Comparison of ENCODE assay signal across 13 mouse cellular contexts in genomic region chr4:13096216-13096615, GRCm38 (mm10).
DNase-seq lines count a peak whose midpoint lies in the region; ATAC-seq and TF ChIP-seq lines count a peak whose summit lies in the region.
"Had no signal": no experiment of that assay in that cellular context is flagged by ENCODE, and none has a peak within 500 bp of the region (broad histone marks: within the 10 kb centered on the region; RNA-seq: fewer than 3 reads in every experiment).

No protein-coding gene starts in this region.

- H3K27ac ChIP-seq in intestine, embryonic 14.5 days (ENCODE audit: low read depth): no peak overlapping the region
- no peak overlapping the region for H3K27ac ChIP-seq in intestine, embryonic 16.5 days (ENCODE audit: low read length)
- H3K27ac ChIP-seq in hindbrain, postnatal 0 days: no peak overlapping the region
- H3K27ac ChIP-seq in neural tube, embryonic 11.5 days (ENCODE audit: low read depth, low read length): no peak overlapping the region

- no peaks in the 10 kb centered on the region for H3K27me3 ChIP-seq in intestine, embryonic 14.5 days (replicated peaks; ENCODE audit: control insufficient read depth, insufficient read depth, low read length)
- no peaks in the 10 kb centered on the region for H3K27me3 ChIP-seq in intestine, embryonic 16.5 days (replicated peaks; ENCODE audit: control insufficient read depth, insufficient read depth, low read length)
- no peaks in the 10 kb centered on the region for H3K27me3 ChIP-seq in hindbrain, postnatal 0 days (ENCODE audit: insufficient read depth, low read length)
- no peaks in the 10 kb centered on the region for H3K27me3 ChIP-seq in neural tube, embryonic 11.5 days (ENCODE audit: control insufficient read depth, insufficient read depth, low read length)

- H3K4me2 ChIP-seq in intestine, embryonic 14.5 days (ENCODE audit: low read length): 0 out of 2 replicates have a peak overlapping the region, but pooled peaks have one; percentile 2
- H3K4me2 ChIP-seq in intestine, embryonic 16.5 days (ENCODE audit: low read depth, low read length): no peak overlapping the region
- H3K4me2 ChIP-seq in hindbrain, postnatal 0 days (ENCODE audit: low read depth, low read length): peak overlapping the region; percentile 39
- H3K4me2 ChIP-seq in neural tube, embryonic 11.5 days (ENCODE audit: low read depth): no peak overlapping the region

- no peak for TF ChIP-seq CTCF in hindbrain, postnatal 0 days (IDR thresholded peaks at IDR 0.05; ENCODE audit: low read depth)
- TF ChIP-seq CTCF in lung, adult 2 months (IDR thresholded peaks at IDR 0.05; ENCODE audit: insufficient read depth, low read length): no peak

- H3K36me3 ChIP-seq in intestine, embryonic 14.5 days (ENCODE audit: control insufficient read depth, insufficient read depth, low read length): no peaks in the 10 kb centered on the region
- H3K36me3 ChIP-seq in intestine, embryonic 16.5 days (ENCODE audit: control insufficient read depth, insufficient read depth, low read length): no peaks in the 10 kb centered on the region
- no peaks in the 10 kb centered on the region for H3K36me3 ChIP-seq in hindbrain, postnatal 0 days (ENCODE audit: insufficient read depth, low read length)
- H3K36me3 ChIP-seq in neural tube, embryonic 11.5 days (ENCODE audit: control insufficient read depth, insufficient read depth, low read length): no peaks in the 10 kb centered on the region

- whole genome bisulfite sequencing in intestine, embryonic 14.5 days: 33% methylated on average over 9 of the region's 9 CpGs
- 43% methylated on average over 9 of the region's 9 CpGs for WGBS in intestine, embryonic 16.5 days
- 23% methylated on average over 9 of the region's 9 CpGs for WGBS in hindbrain, postnatal 0 days
- 26% methylated on average over 9 of the region's 9 CpGs for WGBS in neural tube, embryonic 11.5 days
- WGBS in lung, adult 2 months: 60% methylated on average over 9 of the region's 9 CpGs

- TF ChIP-seq POLR2A in lung, adult 2 months (IDR thresholded peaks at IDR 0.05; ENCODE audit: borderline replicate concordance, extremely low read depth, low read depth, low read length): no peak

- H3K9me3 ChIP-seq in intestine, embryonic 14.5 days (ENCODE audit: control insufficient read depth, low read length): no peaks in the 10 kb centered on the region
- no peaks in the 10 kb centered on the region for H3K9me3 ChIP-seq in intestine, embryonic 16.5 days (ENCODE audit: control insufficient read depth, low read length)
- no peaks in the 10 kb centered on the region for H3K9me3 ChIP-seq in hindbrain, postnatal 0 days (ENCODE audit: low read length)
- H3K9me3 ChIP-seq in neural tube, embryonic 11.5 days (ENCODE audit: control insufficient read depth, low read length): no peaks in the 10 kb centered on the region

- no peak overlapping the region for H3K4me3 ChIP-seq in intestine, embryonic 14.5 days (ENCODE audit: low read depth, low read length)
- no peak overlapping the region for H3K4me3 ChIP-seq in intestine, embryonic 16.5 days (ENCODE audit: low read length)
- H3K4me3 ChIP-seq in hindbrain, postnatal 0 days (ENCODE audit: low read length): 0 out of 2 replicates have a peak overlapping the region, but pooled peaks have one; percentile 8
- no peak overlapping the region for H3K4me3 ChIP-seq in neural tube, embryonic 11.5 days (ENCODE audit: low read depth, low read length)
- H3K4me3 ChIP-seq in lung, adult 2 months (replicated peaks; ENCODE audit: extremely low read depth, low read depth, low read length): no peak overlapping the region

- DNase-seq in intestine, embryonic 14.5 days (ENCODE audit: low spot score): no peak
- peak; percentile 8 for DNase-seq in brain, adult 2 months (ENCODE audit: low read depth, low spot score)
- DNase-seq in hindbrain, postnatal 0 days (ENCODE audit: low spot score): peak; percentile 33
- peak; percentile 27 for DNase-seq in neural tube, embryonic 11.5 days (ENCODE audit: low spot score)
- DNase-seq in lung, adult 2 months: no peak
- no peak for DNase-seq in spleen, postnatal 36 days (ENCODE audit: low spot score in 2 of 2)
- DNase-seq: cerebellum, postnatal 25 days; kidney, postnatal 36 days; liver, postnatal 0 days; right cerebral cortex, adult 18-20 months had no signal

- ATAC-seq in intestine, embryonic 14.5 days (replicated peaks; ENCODE audit: low FRiP score, low TSS enrichment, low read depth): no peak
- ATAC-seq in intestine, embryonic 16.5 days: no peak
- ATAC-seq in hindbrain, postnatal 0 days: no peak
- no peak for ATAC-seq in neural tube, embryonic 11.5 days (ENCODE audit: insufficient read depth, low FRiP score, low TSS enrichment)
- no peak for ATAC-seq in monocyte, adult 5-6 weeks (replicated peaks; ENCODE audit: insufficient number of reproducible peaks, low FRiP score, low TSS enrichment, poor library complexity, severe bottlenecking)
- ATAC-seq: CD4-positive, CD25-positive, alpha-beta regulatory T cell, adult 4 months; liver, postnatal 0 days had no signal

- H3K9ac ChIP-seq in intestine, embryonic 14.5 days (ENCODE audit: low read length): no peak overlapping the region
- H3K9ac ChIP-seq in intestine, embryonic 16.5 days (ENCODE audit: low read depth, low read length): no peak overlapping the region
- H3K9ac ChIP-seq in hindbrain, postnatal 0 days (replicated peaks; ENCODE audit: low read length): no peak overlapping the region
- no peak overlapping the region for H3K9ac ChIP-seq in neural tube, embryonic 11.5 days (ENCODE audit: low read length)
- H3K9ac ChIP-seq: liver, postnatal 0 days had no signal

- H3K4me1 ChIP-seq in intestine, embryonic 14.5 days (replicated peaks; ENCODE audit: control insufficient read depth, insufficient read depth, low read length): 0 out of 2 replicates have a peak, but pooled peaks cover 13% of the 10 kb centered on the region
- H3K4me1 ChIP-seq in intestine, embryonic 16.5 days (ENCODE audit: control insufficient read depth, insufficient read depth, low read length): no peaks in the 10 kb centered on the region
- H3K4me1 ChIP-seq in hindbrain, postnatal 0 days (ENCODE audit: insufficient read depth, low read length): no peaks in the 10 kb centered on the region
- no peaks in the 10 kb centered on the region for H3K4me1 ChIP-seq in neural tube, embryonic 11.5 days (ENCODE audit: control insufficient read depth, insufficient read depth, low read length)
- H3K4me1 ChIP-seq in lung, adult 2 months (ENCODE audit: control insufficient read depth, insufficient read depth, low read length): no peaks in the 10 kb centered on the region

Comparison
In these comparisons a context has a peak if more than half of its experiments do, and no peak if none do; other contexts are left out.
1. H3K4me2 ChIP-seq: peak in intestine, embryonic 14.5 days (single experiment) and hindbrain, postnatal 0 days (single experiment); none in intestine, embryonic 16.5 days (single experiment) and neural tube, embryonic 11.5 days (single experiment).
2. DNase-seq: peak in brain, adult 2 months (single experiment), hindbrain, postnatal 0 days (single experiment) and neural tube, embryonic 11.5 days (single experiment); none in intestine, embryonic 14.5 days (single experiment), lung, adult 2 months (single experiment) and spleen, postnatal 36 days (0 of 2).